Comparison of ENCODE assay signal across 9 mouse cellular contexts in genomic region chr11:67861399-67861838, GRCm38 (mm10).
DNase-seq lines count a peak whose midpoint lies in the region; ATAC-seq and TF ChIP-seq lines count a peak whose summit lies in the region.
"Had no signal": no experiment of that assay in that cellular context is flagged by ENCODE, and none has a peak within 500 bp of the region (broad histone marks: within the 10 kb centered on the region; RNA-seq: fewer than 3 reads in every experiment).

No protein-coding gene starts in this region.

- no peak overlapping the region for H3K4me2 ChIP-seq in forebrain, embryonic 11.5 days (ENCODE audit: low read depth, low read length, severe bottlenecking)
- H3K4me2 ChIP-seq in forebrain, postnatal 0 days (ENCODE audit: low read depth): no peak overlapping the region
- H3K4me2 ChIP-seq in embryonic facial prominence, embryonic 13.5 days: peak overlapping the region; percentile 24
- H3K4me2 ChIP-seq: liver, embryonic 11.5 days had no signal

- H3K27ac ChIP-seq in forebrain, embryonic 11.5 days (ENCODE audit: low read depth, low read length): no peak overlapping the region
- H3K27ac ChIP-seq in forebrain, postnatal 0 days (ENCODE audit: low read depth, low read length): no peak overlapping the region
- H3K27ac ChIP-seq in embryonic facial prominence, embryonic 13.5 days: 0 out of 2 replicates have a peak overlapping the region, but pooled peaks have one; percentile 13

- no peak for TF ChIP-seq POLR2A in lung, adult 2 months (IDR thresholded peaks at IDR 0.05; ENCODE audit: borderline replicate concordance, extremely low read depth, low read depth, low read length)

- H3K79me2 ChIP-seq in C2C12 (ENCODE audit: control insufficient read depth, insufficient read depth): no peaks in the 10 kb centered on the region

- H3K27me3 ChIP-seq in forebrain, embryonic 11.5 days (ENCODE audit: control insufficient read depth, insufficient read depth, low read length): no peaks in the 10 kb centered on the region
- H3K27me3 ChIP-seq in forebrain, postnatal 0 days (ENCODE audit: insufficient read depth, low read length): no peaks in the 10 kb centered on the region
- H3K27me3 ChIP-seq in C2C12 (ENCODE audit: control insufficient read depth, insufficient read depth, insufficient read length): no peaks in the 10 kb centered on the region
- peaks cover 5% of the 10 kb centered on the region; the same call in 1 of the 2 replicates for H3K27me3 ChIP-seq in embryonic facial prominence, embryonic 13.5 days

- no peak overlapping the region for H3K4me3 ChIP-seq in forebrain, embryonic 11.5 days (ENCODE audit: low read depth, low read length)
- H3K4me3 ChIP-seq in forebrain, postnatal 0 days (ENCODE audit: low read depth, low read length): no peak overlapping the region
- no peak overlapping the region for H3K4me3 ChIP-seq in C2C12 (ENCODE audit: insufficient read depth, poor library complexity, severe bottlenecking)
- H3K4me3 ChIP-seq in embryonic facial prominence, embryonic 13.5 days: no peak overlapping the region
- peak overlapping the region; percentile 21 for H3K4me3 ChIP-seq in lung, adult 2 months (replicated peaks; ENCODE audit: extremely low read depth, low read depth, low read length)

- ATAC-seq in forebrain, embryonic 11.5 days (replicated peaks; ENCODE audit: low FRiP score): no peak
- ATAC-seq in forebrain, postnatal 0 days: no peak
- ATAC-seq in embryonic facial prominence, embryonic 13.5 days (ENCODE audit: insufficient number of reproducible peaks, insufficient read depth, low FRiP score, low TSS enrichment, low read depth): no peak

- no peak overlapping the region for H3ac ChIP-seq in C2C12 (ENCODE audit: control insufficient read depth, insufficient read length, low read depth)

- H3K4me1 ChIP-seq in forebrain, embryonic 11.5 days (replicated peaks; ENCODE audit: control insufficient read depth, insufficient read depth, low read length): no peaks in the 10 kb centered on the region
- no peaks in the 10 kb centered on the region for H3K4me1 ChIP-seq in forebrain, postnatal 0 days (ENCODE audit: insufficient read depth)
- peaks cover 12% of the 10 kb centered on the region for H3K4me1 ChIP-seq in embryonic facial prominence, embryonic 13.5 days
- peaks cover 4% of the 10 kb centered on the region for H3K4me1 ChIP-seq in lung, adult 2 months (ENCODE audit: control insufficient read depth, insufficient read depth, low read length)

- H3K9ac ChIP-seq in forebrain, embryonic 11.5 days (ENCODE audit: low read length): no peak overlapping the region
- no peak overlapping the region for H3K9ac ChIP-seq in forebrain, postnatal 0 days
- H3K9ac ChIP-seq in embryonic facial prominence, embryonic 13.5 days: no peak overlapping the region

- no peaks in the 10 kb centered on the region for H3K9me3 ChIP-seq in forebrain, embryonic 11.5 days (ENCODE audit: control insufficient read depth, low read length)
- no peaks in the 10 kb centered on the region for H3K9me3 ChIP-seq in forebrain, postnatal 0 days (ENCODE audit: low read length)
- H3K9me3 ChIP-seq in embryonic facial prominence, embryonic 13.5 days: no peaks in the 10 kb centered on the region

- H3K36me3 ChIP-seq in forebrain, embryonic 11.5 days (ENCODE audit: control insufficient read depth, insufficient read depth, low read length): no peaks in the 10 kb centered on the region
- H3K36me3 ChIP-seq in forebrain, postnatal 0 days (ENCODE audit: insufficient read depth): no peaks in the 10 kb centered on the region
- no peaks in the 10 kb centered on the region for H3K36me3 ChIP-seq in C2C12 (ENCODE audit: control insufficient read depth, insufficient read depth)
- no peaks in the 10 kb centered on the region for H3K36me3 ChIP-seq in embryonic facial prominence, embryonic 13.5 days

- DNase-seq in forebrain, embryonic 11.5 days (ENCODE audit: low spot score): peak; percentile 58
- DNase-seq in forebrain, postnatal 0 days: no peak
- peak; percentile 39 for DNase-seq in lung, adult 2 months
- DNase-seq in spleen, adult 18-20 months: no peak
- no peak for DNase-seq in adrenal gland, adult (ENCODE audit: inconsistent age in 2 of 2, low spot score in 1 of 2)
- DNase-seq in adrenal gland, postnatal 25 days: no peak

- TF ChIP-seq CTCF in forebrain, postnatal 0 days (IDR thresholded peaks at IDR 0.05; ENCODE audit: low read depth): no peak
- TF ChIP-seq CTCF in C2C12 (IDR thresholded peaks at IDR 0.05; ENCODE audit: control insufficient read depth, insufficient read depth, insufficient read length): no peak
- no peak for TF ChIP-seq CTCF in lung, adult 2 months (IDR thresholded peaks at IDR 0.05; ENCODE audit: insufficient read depth, low read length)

- H3K79me3 ChIP-seq in C2C12 (ENCODE audit: low read depth): no peaks in the 10 kb centered on the region

- 8% methylated on average over 7 of the region's 7 CpGs for WGBS in forebrain, embryonic 11.5 days
- 7% methylated on average over 7 of the region's 7 CpGs for WGBS in forebrain, postnatal 0 days
- WGBS in embryonic facial prominence, embryonic 13.5 days: 7% methylated on average over 7 of the region's 7 CpGs
- WGBS in lung, adult 2 months: 14% methylated on average over 7 of the region's 7 CpGs

TF ChIP-seq in C2C12, 6 proteins besides CTCF, POLR2A, EP300 and RAD21:
- TF ChIP-seq MYOD1 (IDR thresholded peaks at IDR 0.05; ENCODE audit: control insufficient read depth, insufficient read length, low read depth) (peak; percentile 8), USF1 (IDR thresholded peaks at IDR 0.05; ENCODE audit: low read depth) (no peak), MAX (IDR thresholded peaks at IDR 0.05) (no peak), MYOG (IDR thresholded peaks at IDR 0.05; ENCODE audit: control insufficient read depth, extremely low read depth, insufficient read length) (no peak), FOSL1 (IDR thresholded peaks at IDR 0.05; ENCODE audit: insufficient read depth, low read length, poor library complexity, severe bottlenecking) (no peak), CEBPB (IDR thresholded peaks at IDR 0.05; ENCODE audit: low read depth) (no peak)

Comparison
In these comparisons a context has a peak if more than half of its experiments do, and no peak if none do; other contexts are left out.
1. DNase-seq: peak in forebrain, embryonic 11.5 days (single experiment) and lung, adult 2 months (single experiment); none in forebrain, postnatal 0 days (single experiment), spleen, adult 18-20 months (0 of 2), adrenal gland, adult (0 of 2) and adrenal gland, postnatal 25 days (single experiment).